Mouse (Mus musculus) liver, adult 2 months (tissue): ENCODE data around the gene Ephx1. TPM values are rescaled to one million over a fixed set of nuclear protein-coding genes. Genes with fewer than 3 reads are reported as not detected.

Experiments used
- DNase-seq: peaks from one replicate; pipeline ENCODE4 v3.0.0-alpha.2; 2011; ENCODE audit warnings: low read depth, low spot score; ENCODE audit errors: extremely low read depth
- H3K27ac ChIP-seq: fragments of 200-500 bp; replicated peaks from 2 replicates; pipeline ENCODE4 v1.5.1; 2012; ENCODE audit warnings: low read depth, mild to moderate bottlenecking, control low read depth, inconsistent platforms, low read length; ENCODE audit not compliant: insufficient read depth
- H3K27me3 ChIP-seq: fragments of 200-500 bp; 2 replicates; pipeline ENCODE4 v1.6.1; 2012; ENCODE audit warnings: mild to moderate bottlenecking, moderate library complexity, low read length, inconsistent platforms; ENCODE audit not compliant: control insufficient read depth, insufficient read depth
- H3K36me3 ChIP-seq: fragments of 200-500 bp; 2 replicates; pipeline ENCODE4 v1.6.1; 2012; ENCODE audit warnings: low read length, inconsistent platforms; ENCODE audit not compliant: control insufficient read depth, insufficient read depth
- H3K4me1 ChIP-seq: fragments of 200-500 bp; 2 replicates; pipeline ENCODE4 v1.6.1; 2011; ENCODE audit warnings: low read length; ENCODE audit not compliant: control insufficient read depth, insufficient read depth
- H3K4me3 ChIP-seq: fragments of 200-500 bp; 2 replicates; pipeline ENCODE4 v1.5.1; 2011; ENCODE audit warnings: low read depth, mild to moderate bottlenecking, control low read depth, low read length, moderate library complexity; ENCODE audit not compliant: insufficient read depth
- H3K79me2 ChIP-seq: fragments of 200-500 bp; 2 replicates; pipeline ENCODE4 v1.6.1; 2012; ENCODE audit warnings: inconsistent platforms, mild to moderate bottlenecking, low read length, moderate library complexity; ENCODE audit not compliant: control insufficient read depth, insufficient read depth
- H3K9ac ChIP-seq: fragments of 200-500 bp; 2 replicates; pipeline ENCODE4 v1.6.1; 2012; ENCODE audit warnings: low read depth, mild to moderate bottlenecking, control low read depth, inconsistent platforms, low read length
- CTCF ChIP-seq: fragments of 200-500 bp; IDR thresholded peaks from 2 replicates; pipeline ENCODE4 v1.5.1; 2011; ENCODE audit warnings: low read depth, low read length, control low read depth
- POLR2A ChIP-seq: fragments of 200-500 bp; IDR thresholded peaks from 2 replicates; pipeline ENCODE4 v1.6.1; 2011; ENCODE audit warnings: low read length, control low read depth; ENCODE audit not compliant: insufficient read depth; ENCODE audit errors: extremely low read depth
- WGBS: fragments of 180-500 bp; shearing (Covaris S2); methylation state at CpG from one replicate; pipeline ENCODE4 v1.1.7; 2018; 5-methylcytosine and 5-hydroxymethylcytosine counted together
- polyA plus RNA-seq: library from polyadenylated mRNA; depleted of rRNA; stranded (reverse); fragments of >200 nt; gene quantifications from 2 replicates; pipeline ENCODE4 v1.2.3, GENCODE M21; 2012
- total RNA-seq: library from RNA; depleted of rRNA; stranded (reverse); fragments of >200 nt; gene quantifications from 2 replicates; pipeline ENCODE4 v1.2.3, GENCODE M21; 2014

The Ephx1 gene
- total and polyA plus RNA-seq, 2 experiments, result 220 to 287 TPM

- peak; percentile 80 for DNase-seq
- Histone ChIP-seq H3K36me3 (no peaks in the 10 kb centered on the region), H3K4me1 (peaks cover 23% of the 10 kb centered on the region), H3K4me3 (no peak overlapping the region), H3K79me2 (no peaks in the 10 kb centered on the region), H3K27ac (no peak overlapping the region), H3K9ac (no peak overlapping the region), H3K27me3 (no peaks in the 10 kb centered on the region; the same call in 1 of the 2 replicates)
- WGBS, result 0% methylated on average over 1 of the region's 1 CpGs
- TF ChIP-seq CTCF, result peak; percentile 86
- TF ChIP-seq POLR2A, result no peak
Measured at GRCm38 (mm10) chr1:181022265-181022664, 1.6 kb upstream of the Ephx1 start.

DNA sequence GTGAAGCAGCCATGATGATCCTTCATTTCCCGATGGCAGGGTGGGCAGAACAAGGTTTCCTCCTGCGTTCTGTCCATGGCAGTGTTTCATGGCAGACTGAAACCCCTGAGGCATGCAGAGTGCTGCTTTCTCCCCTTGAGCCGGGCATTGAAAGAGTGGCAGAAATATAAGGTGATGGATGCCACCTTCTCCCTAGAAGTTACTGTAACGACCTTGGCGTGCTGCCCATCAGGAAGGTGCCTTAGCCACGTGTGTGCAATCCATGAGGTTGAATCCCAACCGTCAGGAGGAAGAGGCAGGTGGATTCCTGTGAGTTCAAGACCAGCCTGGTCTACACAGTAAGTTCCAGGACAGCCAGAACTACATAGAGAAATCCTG, 773 bp upstream of the Ephx1 start:
- WGBS, result 49% methylated on average over 7 of the region's 7 CpGs
- H3K27me3 ChIP-seq, result no peaks in the 10 kb centered on the region; the same call in 1 of the 2 replicates

DNA sequence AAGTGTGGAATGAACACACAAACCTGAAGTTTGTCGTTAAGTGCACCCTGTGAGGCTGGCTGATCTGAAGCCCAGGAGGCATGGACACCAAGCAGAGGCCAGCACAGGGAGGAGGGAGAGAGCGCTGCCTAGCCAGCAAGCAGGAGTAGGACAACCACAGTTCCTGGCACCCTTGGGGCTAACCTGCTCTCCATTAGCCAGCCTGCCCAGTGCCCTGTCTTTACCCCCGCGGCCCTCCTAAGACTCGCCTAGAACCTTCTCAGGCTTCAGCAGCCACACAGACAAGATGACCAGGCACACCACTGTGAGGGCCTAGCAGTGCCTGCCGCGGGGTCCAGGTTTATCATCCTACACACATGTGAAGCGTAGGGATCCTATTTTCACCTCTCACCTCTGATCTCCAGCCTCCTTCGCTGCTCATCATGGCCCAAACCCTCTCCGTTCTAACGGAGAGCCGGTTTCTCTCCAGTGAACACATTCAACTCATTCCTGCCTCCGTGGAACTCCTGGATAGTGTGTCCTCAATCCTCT, 2.7 kb downstream of the Ephx1 start:
- no peaks in the 10 kb centered on the region for H3K79me2 ChIP-seq
- H3K27ac ChIP-seq, result peak overlapping the region; percentile 66
- TF ChIP-seq CTCF (no peak), POLR2A (no peak)
- H3K4me3 ChIP-seq, result no peak overlapping the region
- H3K36me3 ChIP-seq, result peaks cover 5% of the 10 kb centered on the region; the same call in 1 of the 2 replicates
- H3K9ac ChIP-seq, result peak overlapping the region; percentile 6; the same call in 1 of the 2 replicates
- H3K4me1 ChIP-seq, result peaks cover 50% of the 10 kb centered on the region
- no peaks in the 10 kb centered on the region for H3K27me3 ChIP-seq
- WGBS, result 72% methylated on average over 13 of the region's 13 CpGs
- no peak for DNase-seq

More for the DNA sequence above, 773 bp upstream of the Ephx1 start:
- no peak overlapping the region for H3K9ac ChIP-seq
- peak overlapping the region; percentile 30 for H3K27ac ChIP-seq
- H3K36me3 ChIP-seq, result no peaks in the 10 kb centered on the region
- no peak overlapping the region for H3K4me3 ChIP-seq
- TF ChIP-seq CTCF (no peak), POLR2A (no peak)
- DNase-seq, result no peak
- peaks cover 23% of the 10 kb centered on the region for H3K4me1 ChIP-seq
- H3K79me2 ChIP-seq, result no peaks in the 10 kb centered on the region

- Histone ChIP-seq H3K27me3 (no peaks in the 10 kb centered on the region), H3K79me2 (no peaks in the 10 kb centered on the region), H3K4me1 (peaks cover 56% of the 10 kb centered on the region), H3K4me3 (peak overlapping the region; percentile 70), H3K36me3 (peaks cover 6% of the 10 kb centered on the region; the same call in 1 of the 2 replicates), H3K27ac (peak overlapping the region; percentile 77), H3K9ac (peak overlapping the region; percentile 80)
- TF ChIP-seq CTCF (0 out of 2 replicates have a peak, but pooled peaks have one; percentile 1), POLR2A (peak; percentile 95)
- DNase-seq, result peak; percentile 95
- WGBS, result under 1% methylated on average over 22 of the region's 22 CpGs
Measured at GRCm38 (mm10) chr1:181017212-181017711, 3.4 kb downstream of the Ephx1 start.

GRCm38 (mm10) chr1:181016532-181017131, 4.1 kb downstream of the Ephx1 start:
- Histone ChIP-seq H3K9ac (peak overlapping the region; percentile 80), H3K4me3 (peak overlapping the region; percentile 70), H3K27ac (peak overlapping the region; percentile 77), H3K27me3 (no peaks in the 10 kb centered on the region), H3K79me2 (no peaks in the 10 kb centered on the region), H3K36me3 (peaks cover 9% of the 10 kb centered on the region; the same call in 1 of the 2 replicates), H3K4me1 (peaks cover 59% of the 10 kb centered on the region)
- DNase-seq, result peak; percentile 82
- no peak for TF ChIP-seq POLR2A
- no peak for TF ChIP-seq CTCF
- 1% methylated on average over 21 of the region's 21 CpGs for WGBS
